Mouse (Mus musculus): Measurements from ENCODE around the gene Kng1. TPM values are rescaled to one million over a fixed set of nuclear protein-coding genes. Genes with fewer than 3 reads are reported as not detected.
A peak's percentile ranks its signal among the peaks of the same experiment; 100 is the strongest.
"Not testable (repeated sequence)": the region's sequence is repeated elsewhere in the genome, so short reads cannot be mapped to it uniquely, and the experiment has no call there.

Gene Kng1
- polyA plus RNA-seq (2015; fragmentation: Nextera tagmentation; extraction: Ambion mirVana): 0.29 TPM in 1 of 2 replicates, not detected in the other

GRCm38 (mm10) chr16:23057668-23058447, at the start of gene Kng1:
Gene Kng1 (plus strand): TSS chr16:23057865.
- H3K36me3 ChIP-seq; H3K9ac ChIP-seq; H3K27ac ChIP-seq (replicated peaks); H3K9me3 ChIP-seq; H3K4me1 ChIP-seq (replicated peaks); H3K27me3 ChIP-seq; H3K4me2 ChIP-seq; H3K4me3 ChIP-seq: not testable (repeated sequence)
- peak; percentile 40; the same call in 1 of the 2 replicates for ATAC-seq (ENCODE audit: low read depth)
- 55% methylated on average over 1 of the region's 1 CpGs for WGBS

- not testable (repeated sequence) for H3K4me3 ChIP-seq; H3K4me2 ChIP-seq; H3K4me1 ChIP-seq (replicated peaks); H3K36me3 ChIP-seq; H3K27ac ChIP-seq (replicated peaks); ATAC-seq (ENCODE audit: low read depth); H3K9ac ChIP-seq; H3K27me3 ChIP-seq; H3K9me3 ChIP-seq
- WGBS: 80% methylated on average over 2 of the region's 2 CpGs
Observed at GRCm38 (mm10) chr16:23013786-23014185, 43.9 kb upstream of the Kng1 start.

GRCm38 (mm10) chr16:23014645-23015044, 43.0 kb upstream of the Kng1 start:
- H3K9ac ChIP-seq; H3K27me3 ChIP-seq; H3K4me1 ChIP-seq (replicated peaks); H3K36me3 ChIP-seq; H3K27ac ChIP-seq (replicated peaks); H3K4me2 ChIP-seq; H3K4me3 ChIP-seq; H3K9me3 ChIP-seq; ATAC-seq (ENCODE audit: low read depth): not testable (repeated sequence)
- WGBS: 43% methylated on average over 8 of the region's 8 CpGs

GRCm38 (mm10) chr16:23020571-23020970, 37.1 kb upstream of the Kng1 start:
- not testable (repeated sequence) for ATAC-seq (ENCODE audit: low read depth); H3K9ac ChIP-seq; H3K4me1 ChIP-seq (replicated peaks); H3K9me3 ChIP-seq; H3K4me2 ChIP-seq; H3K4me3 ChIP-seq; H3K27ac ChIP-seq (replicated peaks); H3K36me3 ChIP-seq
- H3K27me3 ChIP-seq: peaks cover 17% of the 10 kb centered on the region; the same call in 1 of the 2 replicates
- 10% methylated on average over 1 of the region's 1 CpGs for WGBS

- Histone ChIP-seq H3K4me1 (replicated peaks) (0 out of 2 replicates have a peak, but pooled peaks cover 5% of the 10 kb centered on the region), H3K9ac (no peak overlapping the region), H3K9me3 (no peaks in the 10 kb centered on the region), H3K4me2 (no peak overlapping the region), H3K4me3 (no peak overlapping the region), H3K36me3 (no peaks in the 10 kb centered on the region), H3K27me3 (peaks cover 22% of the 10 kb centered on the region), H3K27ac (replicated peaks) (no peak overlapping the region)
- 30% methylated on average over 6 of the region's 6 CpGs for WGBS
- ATAC-seq (ENCODE audit: low read depth): no peak
Observed at GRCm38 (mm10) chr16:23025111-23025510, 32.6 kb upstream of the Kng1 start.

- Histone ChIP-seq H3K36me3 (no peaks in the 10 kb centered on the region), H3K4me3 (no peak overlapping the region), H3K9ac (no peak overlapping the region), H3K27ac (replicated peaks) (no peak overlapping the region), H3K4me1 (replicated peaks) (no peaks in the 10 kb centered on the region), H3K27me3 (peaks cover 22% of the 10 kb centered on the region), H3K4me2 (no peak overlapping the region), H3K9me3 (no peaks in the 10 kb centered on the region)
- no peak; the same call in 1 of the 2 replicates for ATAC-seq (ENCODE audit: low read depth)
Observed at GRCm38 (mm10) chr16:23026582-23026981, 31.1 kb upstream of the Kng1 start.

- 45% methylated on average over 3 of the region's 3 CpGs for WGBS
- ATAC-seq (ENCODE audit: low read depth); H3K36me3 ChIP-seq; H3K4me3 ChIP-seq; H3K4me1 ChIP-seq (replicated peaks); H3K27ac ChIP-seq (replicated peaks); H3K4me2 ChIP-seq; H3K9ac ChIP-seq; H3K9me3 ChIP-seq: not testable (repeated sequence)
- H3K27me3 ChIP-seq: peaks cover 18% of the 10 kb centered on the region
Observed at GRCm38 (mm10) chr16:23027341-23027740, 30.3 kb upstream of the Kng1 start.

- H3K36me3 ChIP-seq; H3K4me1 ChIP-seq (replicated peaks); H3K4me2 ChIP-seq; H3K9me3 ChIP-seq; H3K4me3 ChIP-seq; ATAC-seq (ENCODE audit: low read depth); H3K9ac ChIP-seq: not testable (repeated sequence)
- WGBS: 71% methylated on average over 3 of the region's 3 CpGs
- Histone ChIP-seq H3K27me3 (peaks cover 15% of the 10 kb centered on the region), H3K27ac (replicated peaks) (0 out of 2 replicates have a peak within 1 kb of the TSS, but pooled peaks have one; percentile 23)
Observed at GRCm38 (mm10) chr16:23028966-23029600, 28.6 kb upstream of the Kng1 start, which contains the start of gene Kng2. Gene Kng2 (minus strand): TSS chr16:23029482.

GRCm38 (mm10) chr16:23030673-23031435, 26.8 kb upstream of the Kng1 start:
- no peak overlapping the region for H3K27ac ChIP-seq (replicated peaks)
- 93% methylated on average over 5 of the region's 5 CpGs for WGBS
- H3K9ac ChIP-seq: no peak overlapping the region
- peaks cover 10% of the 10 kb centered on the region for H3K27me3 ChIP-seq
- no peak overlapping the region for H3K4me2 ChIP-seq
- no peak overlapping the region for H3K4me3 ChIP-seq
- no peaks in the 10 kb centered on the region for H3K9me3 ChIP-seq
- no peak for ATAC-seq (ENCODE audit: low read depth)
- H3K36me3 ChIP-seq: no peaks in the 10 kb centered on the region
- no peaks in the 10 kb centered on the region for H3K4me1 ChIP-seq (replicated peaks)

- Histone ChIP-seq H3K36me3 (no peaks in the 10 kb centered on the region), H3K27ac (replicated peaks) (no peak overlapping the region), H3K4me2 (no peak overlapping the region), H3K27me3 (no peaks in the 10 kb centered on the region), H3K4me3 (no peak overlapping the region), H3K4me1 (replicated peaks) (no peaks in the 10 kb centered on the region), H3K9me3 (no peaks in the 10 kb centered on the region), H3K9ac (no peak overlapping the region)
- WGBS: 92% methylated on average over 4 of the region's 4 CpGs
- ATAC-seq (ENCODE audit: low read depth): no peak
Observed at GRCm38 (mm10) chr16:23033673-23034072, 24.0 kb upstream of the Kng1 start.

- Histone ChIP-seq H3K4me1 (replicated peaks) (no peaks in the 10 kb centered on the region), H3K9ac (no peak overlapping the region), H3K27me3 (no peaks in the 10 kb centered on the region), H3K4me2 (no peak overlapping the region), H3K4me3 (no peak overlapping the region), H3K36me3 (no peaks in the 10 kb centered on the region), H3K27ac (replicated peaks) (no peak overlapping the region), H3K9me3 (no peaks in the 10 kb centered on the region)
- 86% methylated on average over 7 of the region's 7 CpGs for WGBS
- ATAC-seq (ENCODE audit: low read depth): no peak
Observed at GRCm38 (mm10) chr16:23037744-23038143, 19.9 kb upstream of the Kng1 start.

GRCm38 (mm10) chr16:23039281-23039680, 18.4 kb upstream of the Kng1 start:
- no peaks in the 10 kb centered on the region for H3K36me3 ChIP-seq
- no peaks in the 10 kb centered on the region for H3K9me3 ChIP-seq
- no peaks in the 10 kb centered on the region for H3K4me1 ChIP-seq (replicated peaks)
- ATAC-seq (ENCODE audit: low read depth): no peak
- H3K9ac ChIP-seq: no peak overlapping the region
- H3K4me2 ChIP-seq: no peak overlapping the region
- 89% methylated on average over 4 of the region's 4 CpGs for WGBS
- H3K27ac ChIP-seq (replicated peaks): no peak overlapping the region
- no peaks in the 10 kb centered on the region for H3K27me3 ChIP-seq
- H3K4me3 ChIP-seq: no peak overlapping the region
